ENCODE assay signal across 8 mouse cellular contexts in genomic region chr12:33220509-33221051, GRCm38 (mm10).
DNase-seq lines count a peak whose midpoint lies in the region; ATAC-seq lines count a peak whose summit lies in the region.

No protein-coding gene starts in this region.

- no peak overlapping the region for H3K4me2 ChIP-seq in limb, embryonic 12.5 days
- no peak overlapping the region for H3K4me2 ChIP-seq in forebrain, embryonic 15.5 days (replicated peaks)
- no peak overlapping the region for H3K4me2 ChIP-seq in hindbrain, embryonic 13.5 days
- peak overlapping the region; percentile 68 for H3K4me2 ChIP-seq in liver, embryonic 13.5 days
- H3K4me2 ChIP-seq in neural tube, embryonic 13.5 days, result no peak overlapping the region; the same call in 1 of the 2 replicates

- 75% methylated on average over 11 of the region's 11 CpGs for WGBS in limb, embryonic 12.5 days
- 75% methylated on average over 11 of the region's 11 CpGs for WGBS in limb, embryonic 10.5 days
- 10% methylated on average over 11 of the region's 11 CpGs for WGBS in forebrain, embryonic 15.5 days
- WGBS in hindbrain, embryonic 13.5 days, result 44% methylated on average over 11 of the region's 11 CpGs
- 13% methylated on average over 11 of the region's 11 CpGs for WGBS in liver, embryonic 13.5 days (ENCODE audit: insufficient replicate concordance)
- WGBS in neural tube, embryonic 13.5 days, result 50% methylated on average over 11 of the region's 11 CpGs

- ATAC-seq in limb, embryonic 12.5 days (ENCODE audit: insufficient number of reproducible peaks, insufficient read depth, low FRiP score, low TSS enrichment, low read depth), result no peak
- ATAC-seq in forebrain, embryonic 15.5 days (replicated peaks), result peak; percentile 71
- ATAC-seq in hindbrain, embryonic 13.5 days (ENCODE audit: low FRiP score), result peak; percentile 40; the same call in 1 of the 2 replicates
- peak; percentile 94 for ATAC-seq in liver, embryonic 13.5 days (ENCODE audit: low read depth)
- ATAC-seq in neural tube, embryonic 13.5 days (ENCODE audit: low read depth), result peak; percentile 32; the same call in 1 of the 2 replicates
- ATAC-seq in granulocyte monocyte progenitor cell, adult 5-6 weeks (replicated peaks; ENCODE audit: poor library complexity, severe bottlenecking), result no peak

- DNase-seq in limb, embryonic 10.5 days (ENCODE audit: low spot score), result no peak
- DNase-seq in liver, embryonic 13.5 days, result peak; percentile 89
- DNase-seq in T-cell, adult 2 months (ENCODE audit: low spot score), result no peak

- H3K9ac ChIP-seq in limb, embryonic 12.5 days (replicated peaks), result no peak overlapping the region
- no peak overlapping the region for H3K9ac ChIP-seq in forebrain, embryonic 15.5 days (replicated peaks)
- no peak overlapping the region for H3K9ac ChIP-seq in hindbrain, embryonic 13.5 days
- H3K9ac ChIP-seq in liver, embryonic 13.5 days, result peak overlapping the region; percentile 75
- no peak overlapping the region for H3K9ac ChIP-seq in neural tube, embryonic 13.5 days

- 0 out of 2 replicates have a peak, but pooled peaks cover 22% of the 10 kb centered on the region for H3K36me3 ChIP-seq in limb, embryonic 12.5 days
- peaks cover 16% of the 10 kb centered on the region for H3K36me3 ChIP-seq in limb, embryonic 10.5 days
- no peaks in the 10 kb centered on the region for H3K36me3 ChIP-seq in forebrain, embryonic 15.5 days
- H3K36me3 ChIP-seq in hindbrain, embryonic 13.5 days, result no peaks in the 10 kb centered on the region; the same call in 1 of the 2 replicates
- 0 out of 2 replicates have a peak, but pooled peaks cover 7% of the 10 kb centered on the region for H3K36me3 ChIP-seq in liver, embryonic 13.5 days
- H3K36me3 ChIP-seq in neural tube, embryonic 13.5 days, result no peaks in the 10 kb centered on the region

- peaks cover 26% of the 10 kb centered on the region for H3K4me1 ChIP-seq in limb, embryonic 12.5 days (replicated peaks)
- H3K4me1 ChIP-seq in limb, embryonic 10.5 days, result peaks cover 9% of the 10 kb centered on the region
- peaks cover 51% of the 10 kb centered on the region for H3K4me1 ChIP-seq in forebrain, embryonic 15.5 days
- H3K4me1 ChIP-seq in hindbrain, embryonic 13.5 days (replicated peaks), result peaks cover 64% of the 10 kb centered on the region
- H3K4me1 ChIP-seq in liver, embryonic 13.5 days (replicated peaks), result peaks cover 85% of the 10 kb centered on the region
- peaks cover 87% of the 10 kb centered on the region for H3K4me1 ChIP-seq in neural tube, embryonic 13.5 days (replicated peaks)

- no peak overlapping the region for H3K4me3 ChIP-seq in limb, embryonic 12.5 days (replicated peaks)
- H3K4me3 ChIP-seq in limb, embryonic 10.5 days, result no peak overlapping the region
- no peak overlapping the region for H3K4me3 ChIP-seq in forebrain, embryonic 15.5 days
- H3K4me3 ChIP-seq in hindbrain, embryonic 13.5 days, result no peak overlapping the region
- H3K4me3 ChIP-seq in liver, embryonic 13.5 days (replicated peaks), result peak overlapping the region; percentile 52
- H3K4me3 ChIP-seq in neural tube, embryonic 13.5 days, result no peak overlapping the region

- H3K9me3 ChIP-seq in limb, embryonic 12.5 days, result no peaks in the 10 kb centered on the region
- no peaks in the 10 kb centered on the region for H3K9me3 ChIP-seq in limb, embryonic 10.5 days (replicated peaks)
- no peaks in the 10 kb centered on the region for H3K9me3 ChIP-seq in forebrain, embryonic 15.5 days
- no peaks in the 10 kb centered on the region for H3K9me3 ChIP-seq in hindbrain, embryonic 13.5 days
- H3K9me3 ChIP-seq in liver, embryonic 13.5 days (replicated peaks), result no peaks in the 10 kb centered on the region
- H3K9me3 ChIP-seq in neural tube, embryonic 13.5 days, result no peaks in the 10 kb centered on the region

- H3K27me3 ChIP-seq in limb, embryonic 12.5 days, result no peaks in the 10 kb centered on the region
- H3K27me3 ChIP-seq in limb, embryonic 10.5 days (ENCODE audit: low read depth, poor library complexity, severe bottlenecking), result no peaks in the 10 kb centered on the region
- no peaks in the 10 kb centered on the region for H3K27me3 ChIP-seq in forebrain, embryonic 15.5 days
- H3K27me3 ChIP-seq in hindbrain, embryonic 13.5 days, result no peaks in the 10 kb centered on the region
- no peaks in the 10 kb centered on the region for H3K27me3 ChIP-seq in liver, embryonic 13.5 days
- no peaks in the 10 kb centered on the region for H3K27me3 ChIP-seq in neural tube, embryonic 13.5 days

- H3K27ac ChIP-seq in limb, embryonic 12.5 days, result 0 out of 2 replicates have a peak overlapping the region, but pooled peaks have one; percentile 9
- H3K27ac ChIP-seq in limb, embryonic 10.5 days, result no peak overlapping the region
- peak overlapping the region; percentile 84 for H3K27ac ChIP-seq in forebrain, embryonic 15.5 days (replicated peaks)
- peak overlapping the region; percentile 69 for H3K27ac ChIP-seq in hindbrain, embryonic 13.5 days
- peak overlapping the region; percentile 100 for H3K27ac ChIP-seq in liver, embryonic 13.5 days
- H3K27ac ChIP-seq in neural tube, embryonic 13.5 days (replicated peaks), result peak overlapping the region; percentile 65

Comparison
In these comparisons a context has a peak if more than half of its experiments do, and no peak if none do; other contexts are left out.
1. ATAC-seq: peak in forebrain, embryonic 15.5 days (single experiment), hindbrain, embryonic 13.5 days (single experiment), liver, embryonic 13.5 days (single experiment) and neural tube, embryonic 13.5 days (single experiment); none in limb, embryonic 12.5 days (single experiment) and granulocyte monocyte progenitor cell, adult 5-6 weeks (single experiment).